Mouse (Mus musculus) mouse embryonic stem cell (cell line): Measurements from ENCODE around the gene Cmklr1.

ENCODE experiments used
- in situ Hi-C, 2 experiments: fragments of 300-500 bp; cut with MboI; formaldehyde crosslinking; loops; 1 replicate in 1 of 2; 3 replicates in 1 of 2; pipeline ENCODE4 v1.14.3; 2019 to 2020; ENCODE audit warnings: low sequenced_read_pairs in 2 of 2, low pct_unique_long_range_greater_than_20kb in 1 of 2, mixed read lengths in 1 of 2; ENCODE audit not compliant: unreplicated experiment in 1 of 2

The Cmklr1 gene

DNA sequence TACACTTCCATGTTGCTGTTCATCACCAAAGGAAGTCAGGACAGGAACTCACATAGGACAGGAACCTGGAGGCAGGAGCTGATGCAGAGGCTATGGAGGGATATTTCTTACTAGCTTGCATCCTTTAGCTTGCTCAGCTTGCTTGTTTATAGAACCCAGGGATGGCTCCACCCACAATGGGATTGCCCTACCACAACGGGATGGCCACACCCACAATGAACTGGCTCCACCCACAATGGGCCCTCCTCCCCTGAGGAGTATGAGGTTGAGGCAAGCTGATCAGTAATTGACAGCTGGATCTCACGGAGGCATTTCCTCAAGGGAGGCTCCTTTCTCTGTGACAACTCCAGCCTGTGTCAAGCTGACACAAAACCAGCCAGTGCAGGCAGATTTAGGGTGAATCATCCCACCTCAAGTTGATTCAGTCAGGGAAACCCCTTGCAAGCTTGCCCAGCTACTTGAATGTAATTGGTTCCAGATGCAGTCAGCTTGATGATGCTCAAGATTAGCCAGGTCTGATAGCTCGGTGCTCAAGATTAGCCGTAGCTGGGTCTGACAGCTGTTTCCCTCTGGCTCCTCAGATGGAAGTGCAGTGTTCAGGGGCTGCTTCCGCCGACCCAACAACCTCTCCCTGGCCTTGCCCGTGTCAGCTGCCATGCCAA lies 80.0 kb downstream of the Cmklr1 start:
- in situ Hi-C loops = no loop called here

DNA sequence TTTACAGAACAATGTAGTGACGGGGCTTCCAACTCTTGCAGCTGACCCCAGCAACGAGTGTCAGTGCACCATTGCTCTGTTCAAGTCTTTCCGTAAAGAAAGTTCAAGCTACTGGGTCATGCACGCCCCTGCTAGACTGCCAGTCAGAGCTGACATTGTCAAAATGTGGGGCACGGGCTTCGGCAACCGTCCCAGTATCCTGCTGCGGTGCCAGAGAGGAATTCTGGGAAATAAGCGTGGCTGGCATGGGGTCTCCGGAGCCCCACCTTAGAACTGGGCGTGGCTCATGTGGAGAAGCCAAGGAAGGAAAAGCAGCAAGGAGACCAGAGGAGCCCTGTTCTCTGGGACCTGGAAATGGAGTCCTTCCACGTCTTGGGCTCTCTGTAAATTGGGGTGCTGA lies 84.4 kb downstream of the Cmklr1 start:
- in situ Hi-C loops = loop anchor here in 1 of 2 experiments (5.0 kb wide), 1 partner anchor 189 kb away; no protein-coding TSS in a partner anchor

DNA sequence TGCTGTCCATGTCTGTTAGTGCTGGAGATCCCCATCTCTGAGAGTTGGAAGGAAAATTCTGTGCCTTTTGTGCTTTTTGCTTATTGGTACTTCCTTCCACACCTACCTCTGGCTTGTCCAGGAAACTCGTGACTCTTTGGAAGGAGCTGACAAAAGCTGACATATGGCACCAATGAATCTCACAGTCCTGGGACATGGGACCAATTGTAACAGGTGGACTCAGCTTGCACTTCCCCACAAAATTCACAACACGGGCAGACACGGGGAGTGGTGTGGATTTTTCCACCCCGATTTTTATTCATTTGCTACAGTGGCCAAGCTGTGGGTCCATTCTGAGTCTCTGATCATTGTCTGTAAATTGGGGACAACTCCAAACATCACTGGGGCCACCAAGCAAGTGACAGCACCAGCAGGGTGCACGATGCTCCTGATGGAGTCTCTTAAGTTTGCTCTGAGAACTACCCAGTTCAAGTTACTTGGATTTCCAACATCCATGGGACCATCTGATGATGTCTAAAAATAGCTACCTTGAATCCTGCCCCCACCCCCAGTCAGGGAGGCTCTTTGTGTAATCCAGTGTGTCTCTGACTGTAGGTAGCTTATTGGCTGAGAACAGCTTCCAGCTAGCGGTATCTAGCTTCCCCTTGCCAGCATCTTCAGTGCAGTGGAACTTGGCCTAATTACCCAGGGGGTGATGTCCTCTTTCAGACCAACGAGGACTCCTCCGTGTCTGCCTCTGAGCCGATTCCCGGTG lies 84.9 kb downstream of the Cmklr1 start:
- in situ Hi-C loops = loop anchor here in 1 of 2 experiments (5.0 kb wide), 1 partner anchor 188 kb away; no protein-coding TSS in a partner anchor

DNA sequence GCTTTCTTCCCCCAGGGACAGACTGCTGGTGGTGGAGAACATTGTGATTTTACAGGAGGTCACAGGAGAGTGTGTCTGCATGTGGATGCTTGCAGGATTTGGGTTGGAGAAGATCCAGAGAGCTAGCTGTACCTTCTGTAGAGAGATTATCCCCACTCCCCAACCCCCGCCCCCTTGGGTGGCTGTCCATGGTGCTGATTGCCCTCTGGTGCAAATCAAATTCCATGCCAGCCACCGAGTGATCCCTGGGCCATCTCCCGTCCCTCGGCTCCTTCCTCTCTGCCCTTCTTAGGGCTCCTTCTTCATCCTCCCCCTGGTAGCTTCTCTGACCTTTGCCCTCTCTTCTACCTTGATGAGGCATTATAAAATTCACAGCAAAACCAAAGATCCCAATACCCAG lies 85.8 kb downstream of the Cmklr1 start:
- in situ Hi-C loops = no loop called here
